Mouse (Mus musculus): Measurements from ENCODE around the gene Cpsf3.

DNA sequence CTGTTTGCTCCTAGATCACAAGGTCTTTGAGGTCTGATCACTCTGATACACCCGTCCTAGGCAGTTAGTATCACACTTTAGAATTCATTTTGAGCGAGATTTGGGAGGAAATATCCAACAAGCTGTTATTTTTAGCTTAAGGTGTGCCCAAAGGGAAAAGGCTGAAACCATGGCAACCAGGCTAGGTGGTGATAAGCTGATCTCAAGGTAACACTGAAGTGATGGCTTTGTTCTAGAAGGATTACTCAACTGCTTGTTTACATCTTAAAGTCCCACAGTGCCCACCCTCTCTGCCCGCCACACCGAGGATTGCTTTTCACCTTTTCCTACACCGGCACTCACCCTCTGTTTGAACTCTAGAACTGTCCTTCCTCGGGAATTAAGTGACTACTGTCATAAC lies 4.5 kb downstream of the Cpsf3 start:
- TF ChIP-seq ZC3H11A (IDR thresholded peaks at IDR 0.05; ENCODE audit: low read depth, low read length) (no peak), CTCF (IDR thresholded peaks at IDR 0.05 in 2 of 3, conservative IDR thresholded peaks at IDR 0.05 in 1 of 3; ENCODE audit: control insufficient read depth in 1 of 3, insufficient read depth in 1 of 3, low read depth in 2 of 3, low read length in 3 of 3, poor library complexity in 1 of 3, severe bottlenecking in 1 of 3) (no peak)

All from MEL (cell line).